ENCODE assay signal across 8 mouse cellular contexts in genomic region chr8:104395703-104396357, GRCm38 (mm10). TPM values are rescaled to one million over a fixed set of nuclear protein-coding genes. Genes with fewer than 3 reads are reported as not detected.
DNase-seq lines count a peak whose midpoint lies in the region; ATAC-seq and TF ChIP-seq lines count a peak whose summit lies in the region.

Gene Cmtm4, minus strand, starts transcription at chr8:104395807.

- H3K4me3 ChIP-seq in CH12.LX (replicated peaks in 1 of 3; ENCODE audit: low read depth in 2 of 3, low read length in 2 of 3, poor library complexity in 1 of 3): peak within 1 kb of the TSS; percentile 48 to 65 (median 64)
- H3K4me3 ChIP-seq in embryonic facial prominence, embryonic 10.5 days: peak within 1 kb of the TSS; percentile 85
- H3K4me3 ChIP-seq in heart, embryonic 14.5 days (ENCODE audit: control insufficient read depth in 1 of 2, insufficient read depth in 1 of 2, low read depth in 1 of 2, low read length in 2 of 2): peak within 1 kb of the TSS; percentile 70 to 86
- peak within 1 kb of the TSS; percentile 87 for H3K4me3 ChIP-seq in kidney, postnatal 0 days (replicated peaks; ENCODE audit: low read depth, low read length)

- peak; percentile 61 for ATAC-seq in activated CD4-positive, CD25-positive, alpha-beta regulatory T cell, adult 4 months
- peak; percentile 85 for ATAC-seq in heart, embryonic 14.5 days (ENCODE audit: insufficient number of reproducible peaks, insufficient read depth, low FRiP score, low read depth)
- peak; percentile 83 for ATAC-seq in kidney, postnatal 0 days (replicated peaks; ENCODE audit: low FRiP score, low read depth)
- no peak for ATAC-seq in monocyte, adult 5-6 weeks (replicated peaks; ENCODE audit: insufficient number of reproducible peaks, low FRiP score, low TSS enrichment, poor library complexity, severe bottlenecking)

- H3K27me3 ChIP-seq in CH12.LX (replicated peaks): peaks cover 19% of the 10 kb centered on the region
- no peaks in the 10 kb centered on the region for H3K27me3 ChIP-seq in embryonic facial prominence, embryonic 10.5 days (replicated peaks; ENCODE audit: low read depth, poor library complexity, severe bottlenecking)
- H3K27me3 ChIP-seq in heart, embryonic 14.5 days (ENCODE audit: control insufficient read depth, insufficient read depth, low read length): no peaks in the 10 kb centered on the region
- H3K27me3 ChIP-seq in kidney, postnatal 0 days (ENCODE audit: insufficient read depth, low read length): no peaks in the 10 kb centered on the region

- no peak for DNase-seq in CH12.LX (ENCODE audit: extremely low read depth)
- peak; percentile 89 for DNase-seq in embryonic facial prominence, embryonic 10.5 days (ENCODE audit: low spot score)
- peak; percentile 79 for DNase-seq in kidney, postnatal 0 days (ENCODE audit: low spot score)
- DNase-seq in lung, adult 18-20 months: peak; percentile 50 to 54
- peak; percentile 25 for DNase-seq in ovary, postnatal 10 days (ENCODE audit: low spot score)

- no peaks in the 10 kb centered on the region for H3K79me2 ChIP-seq in CH12.LX (replicated peaks; ENCODE audit: control insufficient read depth, extremely low read depth, insufficient read depth, poor library complexity, severe bottlenecking)

- in situ Hi-C loops in CH12.LX (cut with MboI; ENCODE audit: low pct_ligation_motif_present, low pct_unique_long_range_greater_than_20kb, low sequenced_read_pairs): no loop called here

- peaks cover 15% of the 10 kb centered on the region for H3K9me3 ChIP-seq in CH12.LX (replicated peaks; ENCODE audit: low read length)
- no peaks in the 10 kb centered on the region for H3K9me3 ChIP-seq in embryonic facial prominence, embryonic 10.5 days
- no peaks in the 10 kb centered on the region for H3K9me3 ChIP-seq in heart, embryonic 14.5 days (ENCODE audit: control insufficient read depth, low read length)
- no peaks in the 10 kb centered on the region; the same call in 1 of the 2 replicates for H3K9me3 ChIP-seq in kidney, postnatal 0 days (replicated peaks; ENCODE audit: low read length)

- no peaks in the 10 kb centered on the region for H3K36me3 ChIP-seq in CH12.LX (replicated peaks in 1 of 2; ENCODE audit: control insufficient read depth in 1 of 2, insufficient read depth in 1 of 2, low read length in 1 of 2)
- H3K36me3 ChIP-seq in embryonic facial prominence, embryonic 10.5 days (replicated peaks): peaks cover 7% of the 10 kb centered on the region; the same call in 1 of the 2 replicates
- H3K36me3 ChIP-seq in heart, embryonic 14.5 days (ENCODE audit: control insufficient read depth, insufficient read depth, low read length): no peaks in the 10 kb centered on the region
- H3K36me3 ChIP-seq in kidney, postnatal 0 days (ENCODE audit: insufficient read depth, low read length): no peaks in the 10 kb centered on the region

- H3K4me1 ChIP-seq in CH12.LX (ENCODE audit: control insufficient read depth in 1 of 2, insufficient read depth in 2 of 2): peaks cover 0 to 11% of the 10 kb centered on the region in 2 experiments; a peak in 2 of 4 replicates
- peaks cover 26% of the 10 kb centered on the region for H3K4me1 ChIP-seq in embryonic facial prominence, embryonic 10.5 days
- H3K4me1 ChIP-seq in heart, embryonic 14.5 days (ENCODE audit: control insufficient read depth in 2 of 2, insufficient read depth in 2 of 2, low read length in 2 of 2): peaks cover 9 to 21% of the 10 kb centered on the region in 2 experiments
- peaks cover 9% of the 10 kb centered on the region for H3K4me1 ChIP-seq in kidney, postnatal 0 days (replicated peaks; ENCODE audit: insufficient read depth, low read length)

- peak within 1 kb of the TSS; percentile 73 for H3K4me2 ChIP-seq in CH12.LX (ENCODE audit: insufficient read depth, low read depth, poor library complexity, severe bottlenecking)
- peak within 1 kb of the TSS; percentile 92 for H3K4me2 ChIP-seq in heart, embryonic 14.5 days (ENCODE audit: low read length)
- H3K4me2 ChIP-seq in kidney, postnatal 0 days (ENCODE audit: low read length): peak within 1 kb of the TSS; percentile 97

- no peak; the same call in 1 of the 2 replicates for TF ChIP-seq POLR2A in CH12.LX (IDR thresholded peaks at IDR 0.05; ENCODE audit: low read depth, low read length)

- no peak for TF ChIP-seq CTCF in CH12.LX (conservative IDR thresholded peaks at IDR 0.05 in 1 of 2, IDR thresholded peaks at IDR 0.05 in 1 of 2; ENCODE audit: low read depth in 2 of 2, low read length in 2 of 2)
- TF ChIP-seq CTCF in kidney, postnatal 0 days (IDR thresholded peaks at IDR 0.05; ENCODE audit: low read depth): no peak

- no peak within 1 kb of the TSS for H3K27ac ChIP-seq in CH12.LX (ENCODE audit: insufficient read depth, low read depth)
- H3K27ac ChIP-seq in embryonic facial prominence, embryonic 10.5 days (replicated peaks): peak within 1 kb of the TSS; percentile 88
- H3K27ac ChIP-seq in heart, embryonic 14.5 days (replicated peaks in 1 of 2; ENCODE audit: control insufficient read depth in 1 of 2, insufficient read depth in 1 of 2, low read depth in 2 of 2, low read length in 2 of 2): peak within 1 kb of the TSS; percentile 27 to 80; a peak in 3 of 4 replicates
- peak within 1 kb of the TSS; percentile 85 for H3K27ac ChIP-seq in kidney, postnatal 0 days

- peak within 1 kb of the TSS; percentile 21; the same call in 1 of the 2 replicates for H3K9ac ChIP-seq in CH12.LX (ENCODE audit: insufficient read depth, low read depth)
- H3K9ac ChIP-seq in heart, embryonic 14.5 days (ENCODE audit: low read length): peak within 1 kb of the TSS; percentile 96
- peak within 1 kb of the TSS; percentile 89 for H3K9ac ChIP-seq in kidney, postnatal 0 days (ENCODE audit: low read depth, low read length)

- WGBS in embryonic facial prominence, embryonic 10.5 days: 3% methylated on average over 49 of the region's 54 CpGs
- WGBS in heart, embryonic 14.5 days: 3% methylated on average over 29 of the region's 54 CpGs
- WGBS in kidney, postnatal 0 days: 2% methylated on average over 41 of the region's 54 CpGs

- no peak for TF ChIP-seq EP300 in CH12.LX (IDR thresholded peaks at IDR 0.05; ENCODE audit: low read length)

- TF ChIP-seq RAD21 in CH12.LX (IDR thresholded peaks at IDR 0.05; ENCODE audit: low read depth, low read length): no peak

- dilution Hi-C loops in CH12.LX (cut with MboI; ENCODE audit: extremely low pct_ligation_motif_present, extremely low pct_unique_long_range_greater_than_20kb, low sequenced_read_pairs): no loop called here

TF ChIP-seq in CH12.LX, 34 proteins besides CTCF, POLR2A, EP300 and RAD21:
- TF ChIP-seq KAT2A (IDR thresholded peaks at IDR 0.05; ENCODE audit: insufficient replicate concordance, low read length) (no peak), USF2 (conservative IDR thresholded peaks at IDR 0.05; ENCODE audit: low read depth, low read length) (no peak), GABPA (IDR thresholded peaks at IDR 0.05; ENCODE audit: insufficient replicate concordance, low read depth, low read length) (no peak), ZMIZ1 (IDR thresholded peaks at IDR 0.05; ENCODE audit: low read depth, low read length) (no peak), TCF12 (IDR thresholded peaks at IDR 0.05; ENCODE audit: low read depth, low read length) (no peak), ZKSCAN1 (IDR thresholded peaks at IDR 0.05; ENCODE audit: borderline replicate concordance, low read depth, low read length) (no peak), TBP (conservative IDR thresholded peaks at IDR 0.05; ENCODE audit: low read depth, low read length) (no peak)

RNA-seq across cellular contexts. Expression of gene Cmtm4, which starts in this region (rescaled TPM):
- 2.3 and 2.7 TPM in 2 replicates for total RNA-seq in CH12.LX (2012; rRNA removed)
- total RNA-seq in CH12.LX (2014; rRNA removed): 2.5 and 2.6 TPM in 2 replicates
- polyA plus RNA-seq in CH12.LX (2012; ENCODE audit: insufficient read length, low read depth): 2.6 and 3.0 TPM in 2 replicates
- polyA plus RNA-seq in activated CD4-positive, CD25-positive, alpha-beta regulatory T cell, adult 4 months (2017; shearing (Covaris generic)): under 1 TPM; 0.40 TPM
- polyA plus RNA-seq in embryonic facial prominence, embryonic 10.5 days (2016; fragmentation: Nextera tagmentation; extraction: Ambion mirVana): 2.2 and 2.4 TPM in 2 replicates
- 2.1 and 2.4 TPM in 2 replicates for polyA plus RNA-seq in heart, embryonic 14.5 days (2014; fragmentation: Nextera tagmentation; extraction: Ambion mirVana)
- polyA plus RNA-seq in kidney, postnatal 0 days (2015; fragmentation: Nextera tagmentation; extraction: Ambion mirVana): 4.5 and 4.7 TPM in 2 replicates
- total RNA-seq in monocyte, adult 5-6 weeks (2017): 0.19 to 0.97 TPM (median 0.64 TPM) in 3 replicates

Comparison
In these comparisons a context has a peak if more than half of its experiments do, and no peak if none do; other contexts are left out.
1. Peak in ATAC-seq in activated CD4-positive, CD25-positive, alpha-beta regulatory T cell, adult 4 months; RNA of the gene not detected or under 1 TPM.
2. H3K9ac ChIP-seq: peak in every context shown above with its lines; median percentile 96 in heart, embryonic 14.5 days; 89 in kidney, postnatal 0 days; 21 in CH12.LX.